Mouse (Mus musculus): ENCODE measurements at regions not wholly inside any gene's neighbourhood (a gene's known extent, or its start where the extent isn't known, plus 50 kb on each side); places are given as distances from the start of the nearest gene placed in this dataset.

GRCm38 (mm10) chr14:25208221-25209056, 250.5 kb upstream of the Zmiz1 start:
- no peak overlapping the region for H3K9ac ChIP-seq (ENCODE audit: low read length)
- H3K4me1 ChIP-seq (ENCODE audit: control insufficient read depth in 2 of 2, insufficient read depth in 2 of 2, low read length in 2 of 2) = peaks cover 6 to 21% of the 10 kb centered on the region in 2 experiments; a peak in 3 of 4 replicates
- H3K9me3 ChIP-seq (ENCODE audit: control insufficient read depth, low read length) = no peaks in the 10 kb centered on the region
- ATAC-seq (ENCODE audit: insufficient number of reproducible peaks, insufficient read depth, low FRiP score, low read depth) = no peak
- no peak overlapping the region for H3K27ac ChIP-seq (replicated peaks in 1 of 2; ENCODE audit: control insufficient read depth in 1 of 2, insufficient read depth in 1 of 2, low read depth in 2 of 2, low read length in 2 of 2)
- H3K27me3 ChIP-seq (ENCODE audit: control insufficient read depth, insufficient read depth, low read length) = no peaks in the 10 kb centered on the region
- H3K4me3 ChIP-seq (ENCODE audit: control insufficient read depth in 1 of 2, insufficient read depth in 1 of 2, low read depth in 1 of 2, low read length in 2 of 2) = no peak overlapping the region
- H3K4me2 ChIP-seq (ENCODE audit: low read length) = no peak overlapping the region
- WGBS = 80% methylated on average over 9 of the region's 9 CpGs
- no peaks in the 10 kb centered on the region for H3K36me3 ChIP-seq (ENCODE audit: control insufficient read depth, insufficient read depth, low read length)

- H3K36me3 ChIP-seq (ENCODE audit: control insufficient read depth, insufficient read depth, low read length) = no peaks in the 10 kb centered on the region
- H3K4me3 ChIP-seq (ENCODE audit: control insufficient read depth in 1 of 2, insufficient read depth in 1 of 2, low read depth in 1 of 2, low read length in 2 of 2) = no peak overlapping the region
- 70% methylated on average over 6 of the region's 6 CpGs for WGBS
- H3K4me1 ChIP-seq (ENCODE audit: control insufficient read depth in 2 of 2, insufficient read depth in 2 of 2, low read length in 2 of 2) = peaks cover 0 to 10% of the 10 kb centered on the region in 2 experiments; a peak in 1 of 4 replicates
- no peak overlapping the region for H3K9ac ChIP-seq (ENCODE audit: low read length)
- no peaks in the 10 kb centered on the region for H3K9me3 ChIP-seq (ENCODE audit: control insufficient read depth, low read length)
- no peak overlapping the region for H3K4me2 ChIP-seq (ENCODE audit: low read length)
- H3K27ac ChIP-seq (replicated peaks in 1 of 2; ENCODE audit: control insufficient read depth in 1 of 2, insufficient read depth in 1 of 2, low read depth in 2 of 2, low read length in 2 of 2) = no peak overlapping the region
- no peak for ATAC-seq (ENCODE audit: insufficient number of reproducible peaks, insufficient read depth, low FRiP score, low read depth)
- H3K27me3 ChIP-seq (ENCODE audit: control insufficient read depth, insufficient read depth, low read length) = no peaks in the 10 kb centered on the region
Measured at GRCm38 (mm10) chr14:25213056-25213455, 245.9 kb upstream of the Zmiz1 start.

- no peak for ATAC-seq (ENCODE audit: insufficient number of reproducible peaks, insufficient read depth, low FRiP score, low read depth)
- no peak overlapping the region for H3K4me2 ChIP-seq (ENCODE audit: low read length)
Measured at GRCm38 (mm10) chr14:25223091-25223490, 235.9 kb upstream of the Zmiz1 start.

GRCm38 (mm10) chr14:25225214-25225613, 233.8 kb upstream of the Zmiz1 start:
- Histone ChIP-seq H3K9ac (ENCODE audit: low read length) (no peak overlapping the region), H3K4me3 (ENCODE audit: control insufficient read depth in 1 of 2, insufficient read depth in 1 of 2, low read depth in 1 of 2, low read length in 2 of 2) (no peak overlapping the region), H3K27me3 (ENCODE audit: control insufficient read depth, insufficient read depth, low read length) (no peaks in the 10 kb centered on the region), H3K27ac (replicated peaks in 1 of 2; ENCODE audit: control insufficient read depth in 1 of 2, insufficient read depth in 1 of 2, low read depth in 2 of 2, low read length in 2 of 2) (no peak overlapping the region), H3K36me3 (ENCODE audit: control insufficient read depth, insufficient read depth, low read length) (no peaks in the 10 kb centered on the region), H3K4me1 (ENCODE audit: control insufficient read depth in 2 of 2, insufficient read depth in 2 of 2, low read length in 2 of 2) (peaks cover 20 to 25% of the 10 kb centered on the region in 2 experiments), H3K9me3 (ENCODE audit: control insufficient read depth, low read length) (no peaks in the 10 kb centered on the region), H3K4me2 (ENCODE audit: low read length) (no peak overlapping the region)
- ATAC-seq (ENCODE audit: insufficient number of reproducible peaks, insufficient read depth, low FRiP score, low read depth) = no peak
- 55% methylated on average over 3 of the region's 3 CpGs for WGBS

More at GRCm38 (mm10) chr14:25223091-25223490, 235.9 kb upstream of the Zmiz1 start:
- Histone ChIP-seq H3K4me3 (ENCODE audit: control insufficient read depth in 1 of 2, insufficient read depth in 1 of 2, low read depth in 1 of 2, low read length in 2 of 2) (no peak overlapping the region), H3K36me3 (ENCODE audit: control insufficient read depth, insufficient read depth, low read length) (no peaks in the 10 kb centered on the region), H3K4me1 (ENCODE audit: control insufficient read depth in 2 of 2, insufficient read depth in 2 of 2, low read length in 2 of 2) (peaks cover 16 to 21% of the 10 kb centered on the region in 2 experiments), H3K27ac (replicated peaks in 1 of 2; ENCODE audit: control insufficient read depth in 1 of 2, insufficient read depth in 1 of 2, low read depth in 2 of 2, low read length in 2 of 2) (no peak overlapping the region), H3K9me3 (ENCODE audit: control insufficient read depth, low read length) (no peaks in the 10 kb centered on the region), H3K27me3 (ENCODE audit: control insufficient read depth, insufficient read depth, low read length) (no peaks in the 10 kb centered on the region), H3K9ac (ENCODE audit: low read length) (no peak overlapping the region)
- WGBS = 75% methylated on average over 1 of the region's 1 CpGs

GRCm38 (mm10) chr14:25226155-25226839, 232.7 kb upstream of the Zmiz1 start:
- peak overlapping the region; percentile 49 for H3K4me2 ChIP-seq (ENCODE audit: low read length)
- H3K9me3 ChIP-seq (ENCODE audit: control insufficient read depth, low read length) = no peaks in the 10 kb centered on the region
- no peak overlapping the region for H3K4me3 ChIP-seq (ENCODE audit: control insufficient read depth in 1 of 2, insufficient read depth in 1 of 2, low read depth in 1 of 2, low read length in 2 of 2)
- H3K36me3 ChIP-seq (ENCODE audit: control insufficient read depth, insufficient read depth, low read length) = no peaks in the 10 kb centered on the region
- no peaks in the 10 kb centered on the region for H3K27me3 ChIP-seq (ENCODE audit: control insufficient read depth, insufficient read depth, low read length)
- peak overlapping the region; percentile 45 for H3K9ac ChIP-seq (ENCODE audit: low read length)
- WGBS = 15% methylated on average over 11 of the region's 11 CpGs
- peak overlapping the region; percentile 46 to 75 for H3K27ac ChIP-seq (replicated peaks in 1 of 2; ENCODE audit: control insufficient read depth in 1 of 2, insufficient read depth in 1 of 2, low read depth in 2 of 2, low read length in 2 of 2)
- ATAC-seq (ENCODE audit: insufficient number of reproducible peaks, insufficient read depth, low FRiP score, low read depth) = peak; percentile 81
- H3K4me1 ChIP-seq (ENCODE audit: control insufficient read depth in 2 of 2, insufficient read depth in 2 of 2, low read length in 2 of 2) = peaks cover 20 to 25% of the 10 kb centered on the region in 2 experiments

GRCm38 (mm10) chr14:25226840-25227506, 232.0 kb upstream of the Zmiz1 start:
- H3K4me3 ChIP-seq (ENCODE audit: control insufficient read depth in 1 of 2, insufficient read depth in 1 of 2, low read depth in 1 of 2, low read length in 2 of 2) = no peak overlapping the region
- peak overlapping the region; percentile 49 for H3K4me2 ChIP-seq (ENCODE audit: low read length)
- no peaks in the 10 kb centered on the region for H3K27me3 ChIP-seq (ENCODE audit: control insufficient read depth, insufficient read depth, low read length)
- H3K9ac ChIP-seq (ENCODE audit: low read length) = peak overlapping the region; percentile 14; the same call in 1 of the 2 replicates
- ATAC-seq (ENCODE audit: insufficient number of reproducible peaks, insufficient read depth, low FRiP score, low read depth) = no peak
- peaks cover 22 to 30% of the 10 kb centered on the region in 2 experiments for H3K4me1 ChIP-seq (ENCODE audit: control insufficient read depth in 2 of 2, insufficient read depth in 2 of 2, low read length in 2 of 2)
- WGBS = 51% methylated on average over 7 of the region's 7 CpGs
- H3K36me3 ChIP-seq (ENCODE audit: control insufficient read depth, insufficient read depth, low read length) = no peaks in the 10 kb centered on the region
- no peaks in the 10 kb centered on the region for H3K9me3 ChIP-seq (ENCODE audit: control insufficient read depth, low read length)
- peak overlapping the region; percentile 46 to 75 for H3K27ac ChIP-seq (replicated peaks in 1 of 2; ENCODE audit: control insufficient read depth in 1 of 2, insufficient read depth in 1 of 2, low read depth in 2 of 2, low read length in 2 of 2)

GRCm38 (mm10) chr14:25228321-25229047, 230.5 kb upstream of the Zmiz1 start:
- 84% methylated on average over 13 of the region's 13 CpGs for WGBS

More at GRCm38 (mm10) chr14:25228321-25229047, 230.5 kb upstream of the Zmiz1 start:
- Histone ChIP-seq H3K9me3 (ENCODE audit: control insufficient read depth, low read length) (no peaks in the 10 kb centered on the region), H3K9ac (ENCODE audit: low read length) (no peak overlapping the region), H3K27me3 (ENCODE audit: control insufficient read depth, insufficient read depth, low read length) (no peaks in the 10 kb centered on the region), H3K27ac (replicated peaks in 1 of 2; ENCODE audit: control insufficient read depth in 1 of 2, insufficient read depth in 1 of 2, low read depth in 2 of 2, low read length in 2 of 2) (peak overlapping the region in 1 of 2 experiments; percentile 38; a peak in 1 of 4 replicates), H3K4me2 (ENCODE audit: low read length) (no peak overlapping the region), H3K4me1 (ENCODE audit: control insufficient read depth in 2 of 2, insufficient read depth in 2 of 2, low read length in 2 of 2) (peaks cover 22 to 30% of the 10 kb centered on the region in 2 experiments), H3K36me3 (ENCODE audit: control insufficient read depth, insufficient read depth, low read length) (no peaks in the 10 kb centered on the region), H3K4me3 (ENCODE audit: control insufficient read depth in 1 of 2, insufficient read depth in 1 of 2, low read depth in 1 of 2, low read length in 2 of 2) (no peak overlapping the region)
- no peak for ATAC-seq (ENCODE audit: insufficient number of reproducible peaks, insufficient read depth, low FRiP score, low read depth)
